Mouse (Mus musculus): ENCODE data around the gene Ing5. TPM values are rescaled to one million over a fixed set of nuclear protein-coding genes. Genes with fewer than 3 reads are reported as not detected.

Gene Ing5
- polyA plus RNA-seq, 2 experiments: 9.9 to 14.1 TPM

DNA sequence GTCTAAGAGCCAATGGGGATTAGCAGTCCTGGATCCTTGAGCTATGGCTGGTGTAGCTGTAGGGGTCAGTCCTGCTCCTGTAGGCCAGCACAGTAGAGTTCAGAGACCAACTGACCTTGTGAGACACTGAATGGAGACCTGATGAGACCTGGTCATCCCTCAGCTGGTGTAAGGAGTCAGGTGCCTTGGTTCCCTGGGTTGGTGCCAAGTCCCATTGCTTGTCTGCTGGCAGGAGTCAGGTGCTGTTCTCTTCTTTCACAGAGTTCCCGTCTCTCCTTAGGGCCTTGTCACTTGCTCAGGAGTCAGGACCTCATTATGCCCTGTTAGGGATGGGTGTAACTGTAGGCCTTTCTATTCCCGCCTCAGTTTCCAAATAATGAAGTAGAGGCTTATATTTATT, 16.9 kb upstream of the Ing5 start:
- H3K4me2 ChIP-seq (replicated peaks; ENCODE audit: low read depth, low read length, severe bottlenecking): no peak overlapping the region
- WGBS: 84% methylated on average over 2 of the region's 2 CpGs
- no peaks in the 10 kb centered on the region for H3K27me3 ChIP-seq (ENCODE audit: control insufficient read depth, insufficient read depth, low read length)
- H3K9me3 ChIP-seq (ENCODE audit: control insufficient read depth, low read length): peaks cover 5% of the 10 kb centered on the region; the same call in 1 of the 2 replicates
- H3K27ac ChIP-seq (replicated peaks; ENCODE audit: low read depth, low read length): no peak overlapping the region
- no peak for ATAC-seq (ENCODE audit: low FRiP score, low read depth)
- no peak for DNase-seq (ENCODE audit: low spot score)
- no peak overlapping the region for H3K9ac ChIP-seq (ENCODE audit: low read depth, low read length, severe bottlenecking)
- no peak for TF ChIP-seq POLR2A (IDR thresholded peaks at IDR 0.05; ENCODE audit: borderline replicate concordance, extremely low read depth, insufficient read depth, insufficient read length)
- no peaks in the 10 kb centered on the region for H3K4me1 ChIP-seq (ENCODE audit: control insufficient read depth, insufficient read depth, low read length)
- peaks cover 89% of the 10 kb centered on the region for H3K36me3 ChIP-seq (ENCODE audit: control insufficient read depth, insufficient read depth, low read length)
- H3K4me3 ChIP-seq (replicated peaks; ENCODE audit: low read length): no peak overlapping the region

DNA sequence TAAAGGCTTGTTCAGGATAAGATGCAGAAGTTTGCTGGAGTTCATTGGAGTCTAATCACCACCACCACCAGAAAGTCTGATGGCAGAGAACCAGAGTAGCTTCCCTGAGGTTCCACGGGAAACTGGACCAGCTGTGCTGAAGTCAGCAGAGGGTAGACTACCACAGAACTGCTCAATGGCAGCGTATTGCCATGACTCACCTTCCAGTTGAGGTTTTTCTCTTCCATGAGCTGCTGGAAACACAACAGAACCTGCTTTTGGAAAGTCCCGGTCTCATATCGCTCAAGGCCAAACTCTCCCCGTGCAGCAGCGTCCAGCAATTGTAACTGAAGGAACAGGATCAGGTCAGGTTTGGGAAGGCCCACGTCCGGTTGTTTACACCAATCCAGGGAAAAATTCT, 9.2 kb upstream of the Ing5 start:
- H3K4me3 ChIP-seq (replicated peaks; ENCODE audit: low read length): no peak overlapping the region

DNA sequence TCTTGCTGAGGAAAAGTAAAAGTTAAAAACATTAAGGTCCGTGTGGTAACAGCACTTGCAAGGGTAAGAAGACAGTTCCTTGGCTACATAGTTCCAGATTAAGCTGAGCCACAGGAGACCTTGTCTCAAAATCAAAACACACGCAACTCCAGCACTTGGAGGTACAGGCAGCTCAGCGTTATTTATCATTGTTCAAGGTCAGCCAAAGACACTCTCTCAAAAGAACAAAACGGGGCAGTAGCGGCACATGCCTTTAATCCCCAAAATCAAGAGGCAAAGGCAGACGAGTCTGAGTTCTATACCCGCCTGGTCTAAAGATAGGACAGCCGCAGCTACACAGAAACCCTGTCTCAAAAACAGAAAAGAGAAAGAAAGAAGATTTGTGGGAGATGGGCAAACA, 7.9 kb upstream of the Ing5 start:
- Histone ChIP-seq H3K27me3 (ENCODE audit: control insufficient read depth, insufficient read depth, low read length) (no peaks in the 10 kb centered on the region), H3K9ac (ENCODE audit: low read depth, low read length, severe bottlenecking) (no peak overlapping the region), H3K9me3 (ENCODE audit: control insufficient read depth, low read length) (peaks cover 4% of the 10 kb centered on the region; the same call in 1 of the 2 replicates), H3K36me3 (ENCODE audit: control insufficient read depth, insufficient read depth, low read length) (peaks cover 82% of the 10 kb centered on the region), H3K4me1 (ENCODE audit: control insufficient read depth, insufficient read depth, low read length) (peaks cover 1% of the 10 kb centered on the region; the same call in 1 of the 2 replicates), H3K27ac (replicated peaks; ENCODE audit: low read depth, low read length) (no peak overlapping the region), H3K4me3 (replicated peaks; ENCODE audit: low read length) (no peak overlapping the region), H3K4me2 (replicated peaks; ENCODE audit: low read depth, low read length, severe bottlenecking) (no peak overlapping the region)
- no peak for ATAC-seq (ENCODE audit: low FRiP score, low read depth)
- no peak for TF ChIP-seq POLR2A (IDR thresholded peaks at IDR 0.05; ENCODE audit: borderline replicate concordance, extremely low read depth, insufficient read depth, insufficient read length)
- 90% methylated on average over 8 of the region's 8 CpGs for WGBS
- no peak for DNase-seq (ENCODE audit: low spot score)

More for the DNA sequence above, 9.2 kb upstream of the Ing5 start:
- Histone ChIP-seq H3K4me1 (ENCODE audit: control insufficient read depth, insufficient read depth, low read length) (no peaks in the 10 kb centered on the region), H3K36me3 (ENCODE audit: control insufficient read depth, insufficient read depth, low read length) (peaks cover 82% of the 10 kb centered on the region), H3K9me3 (ENCODE audit: control insufficient read depth, low read length) (peaks cover 5% of the 10 kb centered on the region; the same call in 1 of the 2 replicates), H3K27me3 (ENCODE audit: control insufficient read depth, insufficient read depth, low read length) (no peaks in the 10 kb centered on the region), H3K27ac (replicated peaks; ENCODE audit: low read depth, low read length) (no peak overlapping the region), H3K9ac (ENCODE audit: low read depth, low read length, severe bottlenecking) (no peak overlapping the region), H3K4me2 (replicated peaks; ENCODE audit: low read depth, low read length, severe bottlenecking) (no peak overlapping the region)
- WGBS: 95% methylated on average over 8 of the region's 8 CpGs
- ATAC-seq (ENCODE audit: low FRiP score, low read depth) (no peak), DNase-seq (ENCODE audit: low spot score) (no peak)
- TF ChIP-seq POLR2A (IDR thresholded peaks at IDR 0.05; ENCODE audit: borderline replicate concordance, extremely low read depth, insufficient read depth, insufficient read length): no peak

DNA sequence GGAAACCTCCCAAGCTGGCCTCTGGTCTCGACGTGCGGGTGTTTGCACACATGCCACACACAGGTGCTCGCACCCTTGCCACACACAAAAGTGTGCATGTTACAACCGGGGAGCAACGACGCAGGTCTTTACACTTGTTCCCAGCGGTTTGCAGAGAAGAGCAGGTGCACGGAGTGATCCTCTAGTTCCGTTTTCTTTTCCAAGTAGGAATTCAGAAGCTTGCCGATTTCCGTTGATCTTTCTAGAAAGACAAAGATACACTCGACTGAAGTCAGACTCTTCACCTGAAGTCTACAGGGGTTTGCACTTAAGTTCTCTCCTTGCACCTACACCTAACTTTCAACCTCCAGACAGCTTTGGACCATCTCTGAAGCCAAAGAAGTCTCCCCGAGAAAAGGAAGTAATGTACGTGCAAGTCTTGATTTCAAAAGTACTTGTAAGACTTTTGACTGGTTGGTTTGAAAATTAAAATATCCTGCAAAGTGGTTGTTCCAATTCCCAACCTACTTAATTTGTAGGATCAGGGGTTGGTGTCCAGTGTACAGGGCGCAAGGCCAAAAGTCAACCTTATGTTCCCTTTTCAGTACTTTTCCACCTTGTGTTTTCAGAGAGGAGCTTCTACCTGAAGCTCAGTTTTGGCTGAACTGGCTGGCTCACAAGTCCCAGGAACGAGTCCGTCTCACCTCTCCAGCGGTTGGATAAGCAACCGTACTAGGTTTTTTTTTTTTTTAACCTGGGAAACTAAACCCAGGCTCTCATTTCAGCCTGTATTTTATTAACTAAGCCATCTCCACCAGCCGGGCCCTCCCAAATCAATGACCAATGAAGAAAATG, 2.9 kb upstream of the Ing5 start:
- Histone ChIP-seq H3K27ac (replicated peaks; ENCODE audit: low read depth, low read length) (peak overlapping the region; percentile 84), H3K4me2 (replicated peaks; ENCODE audit: low read depth, low read length, severe bottlenecking) (peak overlapping the region; percentile 83), H3K9me3 (ENCODE audit: control insufficient read depth, low read length) (no peaks in the 10 kb centered on the region), H3K9ac (ENCODE audit: low read depth, low read length, severe bottlenecking) (peak overlapping the region; percentile 74), H3K4me1 (ENCODE audit: control insufficient read depth, insufficient read depth, low read length) (peaks cover 22% of the 10 kb centered on the region), H3K36me3 (ENCODE audit: control insufficient read depth, insufficient read depth, low read length) (peaks cover 40% of the 10 kb centered on the region), H3K4me3 (replicated peaks; ENCODE audit: low read length) (peak overlapping the region; percentile 77), H3K27me3 (ENCODE audit: control insufficient read depth, insufficient read depth, low read length) (no peaks in the 10 kb centered on the region)
- no peak for TF ChIP-seq POLR2A (IDR thresholded peaks at IDR 0.05; ENCODE audit: borderline replicate concordance, extremely low read depth, insufficient read depth, insufficient read length)
- WGBS: 75% methylated on average over 21 of the region's 21 CpGs
- DNase-seq (ENCODE audit: low spot score) (no peak), ATAC-seq (ENCODE audit: low FRiP score, low read depth) (no peak)

DNA sequence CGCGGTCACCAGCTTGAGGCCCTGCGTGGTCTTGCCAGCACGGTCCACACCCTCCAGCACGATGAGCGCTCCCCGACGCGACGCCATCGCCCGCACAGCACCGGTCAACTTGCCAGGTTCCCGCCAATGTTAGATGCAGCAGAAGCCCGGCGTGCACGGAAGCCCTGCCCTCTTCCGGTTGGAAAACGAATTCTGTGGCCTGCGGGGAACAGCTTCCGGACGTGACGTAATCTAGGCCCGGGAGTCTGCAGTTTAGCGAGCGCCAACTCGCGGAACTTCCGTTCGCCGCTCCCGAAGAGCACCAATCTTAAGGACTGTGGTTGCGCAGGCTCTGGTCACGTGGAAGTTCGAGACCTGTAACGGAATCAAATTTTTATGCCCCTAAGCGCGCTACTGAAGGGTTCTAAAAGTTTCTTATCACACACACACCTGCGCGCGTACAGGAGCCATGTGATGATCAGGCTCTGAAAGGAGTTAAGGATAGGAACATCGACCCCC, 2.0 kb upstream of the Ing5 start, which contains the start of gene Dtymk:
Dtymk (minus strand) TSS at position 194 of the 498 bp plus-strand sequence.
- peaks cover 22% of the 10 kb centered on the region for H3K4me1 ChIP-seq (ENCODE audit: control insufficient read depth, insufficient read depth, low read length)
- DNase-seq (ENCODE audit: low spot score) (peak; percentile 96), ATAC-seq (ENCODE audit: low FRiP score, low read depth) (peak; percentile 72)
- H3K27me3 ChIP-seq (ENCODE audit: control insufficient read depth, insufficient read depth, low read length): no peaks in the 10 kb centered on the region
- peak within 1 kb of the TSS; percentile 83 for H3K4me2 ChIP-seq (replicated peaks; ENCODE audit: low read depth, low read length, severe bottlenecking)
- 0 out of 2 replicates have a peak, but pooled peaks have one; percentile 74 for TF ChIP-seq POLR2A (IDR thresholded peaks at IDR 0.05; ENCODE audit: borderline replicate concordance, extremely low read depth, insufficient read depth, insufficient read length)
- H3K36me3 ChIP-seq (ENCODE audit: control insufficient read depth, insufficient read depth, low read length): peaks cover 47% of the 10 kb centered on the region
- peak within 1 kb of the TSS; percentile 74 for H3K9ac ChIP-seq (ENCODE audit: low read depth, low read length, severe bottlenecking)
- H3K4me3 ChIP-seq (replicated peaks; ENCODE audit: low read length): peak within 1 kb of the TSS; percentile 77
- no peaks in the 10 kb centered on the region for H3K9me3 ChIP-seq (ENCODE audit: control insufficient read depth, low read length)
- under 1% methylated on average over 42 of the region's 42 CpGs for WGBS
- H3K27ac ChIP-seq (replicated peaks; ENCODE audit: low read depth, low read length): peak within 1 kb of the TSS; percentile 84

Data from limb, embryonic 14.5 days (tissue).